Mouse (Mus musculus): Measurements from ENCODE around the gene Dnajb1. TPM values are rescaled to one million over a fixed set of nuclear protein-coding genes. Genes with fewer than 3 reads are reported as not detected.

Dnajb1 gene
- 75.6 and 78.2 TPM in 2 replicates for polyA plus RNA-seq (2014; fragmentation: Nextera tagmentation; extraction: Ambion mirVana)

DNA sequence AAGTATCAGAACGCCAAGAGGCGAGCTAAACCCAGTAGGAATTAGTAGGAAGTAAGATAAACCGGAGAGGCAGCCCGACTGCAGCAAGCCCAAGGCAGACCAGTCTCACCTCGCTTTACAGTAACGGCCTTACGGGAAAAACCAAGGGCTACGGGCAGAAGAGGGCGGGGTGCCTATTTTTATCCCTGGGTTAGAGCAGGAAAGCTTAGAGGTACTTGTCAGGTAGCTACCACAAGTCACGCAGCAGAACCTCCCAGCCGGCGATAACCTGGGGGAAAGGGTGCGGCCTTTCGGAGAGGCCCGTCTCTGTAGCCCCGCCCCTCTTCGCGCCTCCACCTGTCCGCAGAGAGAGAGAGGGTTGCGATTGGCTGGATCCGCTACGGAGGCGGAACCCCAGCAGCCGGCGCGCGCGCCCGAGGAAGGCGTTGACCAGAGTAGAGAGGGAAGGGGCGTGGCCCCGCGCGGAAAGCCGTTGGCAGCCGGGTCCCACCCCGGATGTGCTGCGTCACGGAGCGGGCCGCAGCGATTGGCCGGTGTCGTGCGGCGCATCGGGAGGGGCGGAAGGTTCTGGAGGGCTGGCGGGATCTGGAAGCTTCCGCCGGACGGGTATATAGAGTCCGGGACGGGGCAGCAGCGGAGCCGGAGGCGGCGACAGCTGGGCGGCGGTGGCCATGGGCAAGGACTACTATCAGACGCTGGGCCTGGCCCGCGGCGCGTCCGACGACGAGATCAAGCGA, at the start of gene Dnajb1, which contains the start of gene Tecr:
Gene Dnajb1 (plus strand): TSS at position 533 of the 737 bp plus-strand sequence.
Gene Tecr (minus strand): TSS at position 311 of the 737 bp plus-strand sequence.
- no peaks in the 10 kb centered on the region for H3K9me3 ChIP-seq (ENCODE audit: control insufficient read depth, low read length)
- WGBS = under 1% methylated on average over 68 of the region's 69 CpGs
- H3K4me3 ChIP-seq (ENCODE audit: low read depth, low read length) = peak within 1 kb of the TSS; percentile 84
- peak within 1 kb of the TSS; percentile 74 for H3K4me2 ChIP-seq (ENCODE audit: low read depth, severe bottlenecking)
- H3K36me3 ChIP-seq (ENCODE audit: control insufficient read depth, insufficient read depth, low read length) = peaks cover 16% of the 10 kb centered on the region
- H3K27ac ChIP-seq (replicated peaks; ENCODE audit: low read depth, low read length) = peak within 1 kb of the TSS; percentile 90
- peaks cover 6% of the 10 kb centered on the region for H3K4me1 ChIP-seq (ENCODE audit: control insufficient read depth, insufficient read depth, low read length)
- DNase-seq (ENCODE audit: low spot score) (peak; percentile 100), ATAC-seq (ENCODE audit: insufficient number of reproducible peaks, low FRiP score, low TSS enrichment, low read depth) (peak; percentile 96)
- H3K27me3 ChIP-seq (ENCODE audit: control insufficient read depth, insufficient read depth, low read length) = no peaks in the 10 kb centered on the region
- H3K9ac ChIP-seq (ENCODE audit: low read length) = peak within 1 kb of the TSS; percentile 85

DNA sequence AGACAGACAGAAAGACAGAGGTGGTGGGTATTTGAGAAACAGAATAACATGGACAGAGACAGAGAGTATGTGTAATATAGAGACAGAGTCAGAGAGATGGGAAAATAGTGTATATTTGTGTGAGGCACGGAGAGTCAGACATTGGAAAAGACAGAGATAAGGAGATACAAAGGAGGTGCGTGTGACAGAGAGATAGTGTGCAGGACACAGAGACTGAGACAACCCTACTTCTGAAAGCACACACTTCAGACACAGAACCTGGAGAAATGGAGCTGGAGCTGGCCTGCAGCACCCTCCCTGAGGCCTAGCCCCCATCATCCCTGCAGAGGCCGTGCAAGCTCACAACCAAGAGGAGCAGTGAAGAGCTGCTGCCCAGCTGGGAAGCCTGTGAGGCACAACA, 45.3 kb upstream of the Dnajb1 start:
- H3K4me2 ChIP-seq (ENCODE audit: low read depth, severe bottlenecking) = no peak overlapping the region
- DNase-seq (ENCODE audit: low spot score) (no peak), ATAC-seq (ENCODE audit: insufficient number of reproducible peaks, low FRiP score, low TSS enrichment, low read depth) (no peak)
- H3K4me1 ChIP-seq (ENCODE audit: control insufficient read depth, insufficient read depth, low read length) = 0 out of 2 replicates have a peak, but pooled peaks cover 2% of the 10 kb centered on the region
- WGBS = 78% methylated on average over 3 of the region's 3 CpGs
- no peak overlapping the region for H3K9ac ChIP-seq (ENCODE audit: low read length)
- no peak overlapping the region for H3K4me3 ChIP-seq (ENCODE audit: low read depth, low read length)
- no peaks in the 10 kb centered on the region for H3K27me3 ChIP-seq (ENCODE audit: control insufficient read depth, insufficient read depth, low read length)
- no peak overlapping the region for H3K27ac ChIP-seq (replicated peaks; ENCODE audit: low read depth, low read length)
- H3K9me3 ChIP-seq (ENCODE audit: control insufficient read depth, low read length) = no peaks in the 10 kb centered on the region
- no peaks in the 10 kb centered on the region for H3K36me3 ChIP-seq (ENCODE audit: control insufficient read depth, insufficient read depth, low read length)

DNA sequence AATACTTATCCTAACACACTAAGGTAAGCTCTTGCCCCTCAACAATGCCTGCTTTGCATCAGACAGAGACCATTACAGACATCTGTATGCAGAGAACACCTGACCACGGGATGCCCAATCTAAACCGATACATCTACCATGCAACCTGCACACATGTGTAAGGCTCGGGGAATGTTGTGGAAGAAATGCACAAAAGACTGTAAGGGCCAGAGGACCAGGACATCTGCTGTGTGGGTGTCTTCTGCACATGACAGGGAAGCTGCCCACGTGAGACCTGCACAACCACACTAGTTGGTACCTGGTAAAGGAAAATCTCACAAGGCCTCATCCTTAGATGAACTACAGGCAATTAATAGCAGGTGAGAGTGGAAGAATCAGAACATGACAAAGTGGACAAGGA, 44.7 kb upstream of the Dnajb1 start:
- H3K9ac ChIP-seq (ENCODE audit: low read length) = no peak overlapping the region
- no peak overlapping the region for H3K4me3 ChIP-seq (ENCODE audit: low read depth, low read length)
- H3K4me2 ChIP-seq (ENCODE audit: low read depth, severe bottlenecking) = no peak overlapping the region
- H3K9me3 ChIP-seq (ENCODE audit: control insufficient read depth, low read length) = no peaks in the 10 kb centered on the region
- DNase-seq (ENCODE audit: low spot score) (no peak), ATAC-seq (ENCODE audit: insufficient number of reproducible peaks, low FRiP score, low TSS enrichment, low read depth) (no peak)
- H3K27me3 ChIP-seq (ENCODE audit: control insufficient read depth, insufficient read depth, low read length) = no peaks in the 10 kb centered on the region
- 76% methylated on average over 4 of the region's 4 CpGs for WGBS
- H3K36me3 ChIP-seq (ENCODE audit: control insufficient read depth, insufficient read depth, low read length) = no peaks in the 10 kb centered on the region
- peaks cover 4% of the 10 kb centered on the region; the same call in 1 of the 2 replicates for H3K4me1 ChIP-seq (ENCODE audit: control insufficient read depth, insufficient read depth, low read length)
- H3K27ac ChIP-seq (replicated peaks; ENCODE audit: low read depth, low read length) = no peak overlapping the region

- Histone ChIP-seq H3K4me2 (ENCODE audit: low read depth, severe bottlenecking) (no peak overlapping the region), H3K9ac (ENCODE audit: low read length) (no peak overlapping the region), H3K27ac (replicated peaks; ENCODE audit: low read depth, low read length) (no peak overlapping the region), H3K9me3 (ENCODE audit: control insufficient read depth, low read length) (no peaks in the 10 kb centered on the region), H3K36me3 (ENCODE audit: control insufficient read depth, insufficient read depth, low read length) (peaks cover 9% of the 10 kb centered on the region), H3K4me1 (ENCODE audit: control insufficient read depth, insufficient read depth, low read length) (peaks cover 4% of the 10 kb centered on the region; the same call in 1 of the 2 replicates), H3K4me3 (ENCODE audit: low read depth, low read length) (no peak overlapping the region), H3K27me3 (ENCODE audit: control insufficient read depth, insufficient read depth, low read length) (no peaks in the 10 kb centered on the region)
- ATAC-seq (ENCODE audit: insufficient number of reproducible peaks, low FRiP score, low TSS enrichment, low read depth) (no peak), DNase-seq (ENCODE audit: low spot score) (no peak)
- WGBS = 75% methylated on average over 9 of the region's 9 CpGs
These were observed 42.1 kb upstream of the Dnajb1 start for GRCm38 (mm10) chr8:83565731-83566375.

GRCm38 (mm10) chr8:83566469-83567395, 41.3 kb upstream of the Dnajb1 start, which contains the start of gene Ndufb7:
Gene Ndufb7 (plus strand): TSS chr8:83566671.
- peak within 1 kb of the TSS; percentile 60 for H3K9ac ChIP-seq (ENCODE audit: low read length)
- no peaks in the 10 kb centered on the region for H3K9me3 ChIP-seq (ENCODE audit: control insufficient read depth, low read length)
- H3K27me3 ChIP-seq (ENCODE audit: control insufficient read depth, insufficient read depth, low read length) = no peaks in the 10 kb centered on the region
- peaks cover 14% of the 10 kb centered on the region for H3K36me3 ChIP-seq (ENCODE audit: control insufficient read depth, insufficient read depth, low read length)
- peak within 1 kb of the TSS; percentile 61 for H3K4me3 ChIP-seq (ENCODE audit: low read depth, low read length)
- WGBS = 1% methylated on average over 48 of the region's 48 CpGs
- peaks cover 4% of the 10 kb centered on the region; the same call in 1 of the 2 replicates for H3K4me1 ChIP-seq (ENCODE audit: control insufficient read depth, insufficient read depth, low read length)
- peak within 1 kb of the TSS; percentile 88 for H3K4me2 ChIP-seq (ENCODE audit: low read depth, severe bottlenecking)
- no peak within 1 kb of the TSS for H3K27ac ChIP-seq (replicated peaks; ENCODE audit: low read depth, low read length)
- ATAC-seq (ENCODE audit: insufficient number of reproducible peaks, low FRiP score, low TSS enrichment, low read depth) (peak; percentile 85), DNase-seq (ENCODE audit: low spot score) (peak; percentile 98)

DNA sequence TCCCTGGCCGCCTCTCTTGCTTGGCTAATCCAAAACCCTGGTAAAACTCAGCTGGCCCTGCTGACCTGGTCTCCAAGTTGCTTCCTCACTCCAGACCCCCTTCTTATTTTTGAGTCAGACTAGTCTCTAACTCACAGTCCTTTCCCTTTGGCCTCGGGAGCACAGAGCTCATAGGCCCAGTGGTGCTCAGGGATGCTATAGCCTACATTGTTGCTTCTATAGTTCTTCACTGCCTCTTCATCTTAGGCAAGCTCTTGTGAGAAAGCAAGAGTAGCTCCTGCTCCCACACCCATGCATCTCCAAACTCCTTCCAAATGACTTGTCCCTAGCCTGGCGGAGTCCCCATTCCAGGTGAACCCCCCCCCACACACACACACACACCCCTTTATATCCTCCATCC, 40.3 kb upstream of the Dnajb1 start:
- Histone ChIP-seq H3K36me3 (ENCODE audit: control insufficient read depth, insufficient read depth, low read length) (peaks cover 23% of the 10 kb centered on the region), H3K9ac (ENCODE audit: low read length) (peak overlapping the region; percentile 60), H3K9me3 (ENCODE audit: control insufficient read depth, low read length) (no peaks in the 10 kb centered on the region), H3K4me1 (ENCODE audit: control insufficient read depth, insufficient read depth, low read length) (peaks cover 4% of the 10 kb centered on the region; the same call in 1 of the 2 replicates), H3K4me3 (ENCODE audit: low read depth, low read length) (peak overlapping the region; percentile 61; the same call in 1 of the 2 replicates), H3K27me3 (ENCODE audit: control insufficient read depth, insufficient read depth, low read length) (no peaks in the 10 kb centered on the region), H3K4me2 (ENCODE audit: low read depth, severe bottlenecking) (peak overlapping the region; percentile 88), H3K27ac (replicated peaks; ENCODE audit: low read depth, low read length) (no peak overlapping the region)
- DNase-seq (ENCODE audit: low spot score) (no peak), ATAC-seq (ENCODE audit: insufficient number of reproducible peaks, low FRiP score, low TSS enrichment, low read depth) (no peak)
- WGBS = 63% methylated on average over 3 of the region's 3 CpGs

DNA sequence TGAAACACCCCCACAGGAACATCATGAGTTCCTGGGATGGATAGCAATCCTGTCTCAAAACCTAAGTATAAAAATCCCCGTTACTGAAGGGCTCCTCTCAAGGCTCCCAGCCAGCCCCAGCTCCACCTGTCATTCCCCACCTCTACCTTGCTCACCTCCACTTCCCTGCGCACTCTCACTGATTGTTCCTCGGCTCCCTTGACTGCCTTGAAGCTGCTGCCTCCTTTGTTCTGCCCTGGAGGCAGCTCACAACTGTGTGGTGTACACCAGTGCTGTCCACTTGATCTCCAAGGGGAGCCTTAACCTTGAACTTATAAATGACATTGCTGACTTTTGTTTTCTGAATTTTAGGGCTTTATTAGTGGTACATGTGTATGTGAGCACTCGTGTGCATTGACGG, 39.9 kb upstream of the Dnajb1 start:
- Histone ChIP-seq H3K36me3 (ENCODE audit: control insufficient read depth, insufficient read depth, low read length) (peaks cover 28% of the 10 kb centered on the region), H3K27ac (replicated peaks; ENCODE audit: low read depth, low read length) (no peak overlapping the region), H3K9me3 (ENCODE audit: control insufficient read depth, low read length) (no peaks in the 10 kb centered on the region), H3K4me1 (ENCODE audit: control insufficient read depth, insufficient read depth, low read length) (peaks cover 4% of the 10 kb centered on the region; the same call in 1 of the 2 replicates), H3K4me2 (ENCODE audit: low read depth, severe bottlenecking) (no peak overlapping the region), H3K4me3 (ENCODE audit: low read depth, low read length) (no peak overlapping the region), H3K27me3 (ENCODE audit: control insufficient read depth, insufficient read depth, low read length) (no peaks in the 10 kb centered on the region), H3K9ac (ENCODE audit: low read length) (no peak overlapping the region)
- DNase-seq (ENCODE audit: low spot score) (no peak), ATAC-seq (ENCODE audit: insufficient number of reproducible peaks, low FRiP score, low TSS enrichment, low read depth) (no peak)
- 74% methylated on average over 5 of the region's 5 CpGs for WGBS

GRCm38 (mm10) chr8:83568755-83569154, 39.2 kb upstream of the Dnajb1 start:
- DNase-seq (ENCODE audit: low spot score) (no peak), ATAC-seq (ENCODE audit: insufficient number of reproducible peaks, low FRiP score, low TSS enrichment, low read depth) (no peak)
- H3K4me3 ChIP-seq (ENCODE audit: low read depth, low read length) = no peak overlapping the region
- WGBS = 83% methylated on average over 5 of the region's 5 CpGs
- H3K36me3 ChIP-seq (ENCODE audit: control insufficient read depth, insufficient read depth, low read length) = peaks cover 28% of the 10 kb centered on the region
- H3K9ac ChIP-seq (ENCODE audit: low read length) = no peak overlapping the region
- H3K4me2 ChIP-seq (ENCODE audit: low read depth, severe bottlenecking) = no peak overlapping the region
- no peak overlapping the region for H3K27ac ChIP-seq (replicated peaks; ENCODE audit: low read depth, low read length)
- H3K4me1 ChIP-seq (ENCODE audit: control insufficient read depth, insufficient read depth, low read length) = peaks cover 4% of the 10 kb centered on the region; the same call in 1 of the 2 replicates
- H3K27me3 ChIP-seq (ENCODE audit: control insufficient read depth, insufficient read depth, low read length) = no peaks in the 10 kb centered on the region
- no peaks in the 10 kb centered on the region for H3K9me3 ChIP-seq (ENCODE audit: control insufficient read depth, low read length)

Data from limb, embryonic 11.5 days (tissue).